Mouse (Mus musculus): Measurements from ENCODE around the gene Pakap.

- TF ChIP-seq CTCF (IDR thresholded peaks at IDR 0.05; ENCODE audit: borderline replicate concordance, insufficient read depth, low read length) (no peak), POLR2A (IDR thresholded peaks at IDR 0.05; ENCODE audit: low read depth, low read length) (peak; percentile 33; the same call in 1 of the 2 replicates)
Measured at GRCm38 (mm10) chr4:57559438-57559837, 8.5 kb upstream of the Pakap start.
